Mouse (Mus musculus) midbrain, embryonic 12.5 days (tissue): ENCODE results near the gene H2afb3. TPM values are rescaled to one million over a fixed set of nuclear protein-coding genes. Genes with fewer than 3 reads are reported as not detected.
"Not testable (repeated sequence)": the region's sequence is repeated elsewhere in the genome, so short reads cannot be mapped to it uniquely, and the experiment has no call there.

Experiments used
- ATAC-seq: fragments of 200-750 bp; cut with Nextera tagmentation; 2 replicates; pipeline ENCODE4 v1.8.0; 2017; ENCODE audit warnings: low read depth, moderate TSS enrichment, moderate library complexity; ENCODE audit not compliant: low FRiP score
- H3K27ac ChIP-seq: fragments of 300-500 bp; sonication (generic); replicated peaks from 2 replicates; pipeline ENCODE4 v1.5.1; 2016; ENCODE audit warnings: mild to moderate bottlenecking
- H3K27me3 ChIP-seq: fragments of 300-500 bp; sonication (generic); 2 replicates; pipeline ENCODE4 v1.6.1; 2016; ENCODE audit warnings: mild to moderate bottlenecking
- H3K36me3 ChIP-seq: fragments of 300-500 bp; sonication (generic); 2 replicates; pipeline ENCODE4 v1.6.1; 2016
- H3K4me1 ChIP-seq: fragments of 300-500 bp; sonication (generic); 2 replicates; pipeline ENCODE4 v1.6.1; 2016
- H3K4me2 ChIP-seq: fragments of 300-500 bp; sonication (generic); replicated peaks from 2 replicates; pipeline ENCODE4 v1.6.1; 2016; ENCODE audit warnings: mild to moderate bottlenecking, moderate library complexity
- H3K4me3 ChIP-seq: fragments of 300-500 bp; sonication (generic); 2 replicates; pipeline ENCODE4 v1.5.1; 2016; ENCODE audit warnings: mild to moderate bottlenecking
- H3K9ac ChIP-seq: fragments of 300-500 bp; sonication (generic); replicated peaks from 2 replicates; pipeline ENCODE4 v1.6.1; 2016; ENCODE audit warnings: mild to moderate bottlenecking, moderate library complexity
- H3K9me3 ChIP-seq: fragments of 300-500 bp; sonication (generic); 2 replicates; pipeline ENCODE4 v1.6.1; 2016; ENCODE audit warnings: mild to moderate bottlenecking
- WGBS: fragments of 180-500 bp; shearing (Covaris S2); methylation state at CpG from one replicate; pipeline ENCODE4 v1.1.7; 2016; 5-methylcytosine and 5-hydroxymethylcytosine counted together
- polyA plus RNA-seq: library from polyadenylated mRNA; unstranded; fragments of >200 nt; fragmentation: Nextera tagmentation; extraction: Ambion mirVana; gene quantifications from 2 replicates; pipeline ENCODE4 v1.2.1, GENCODE M21; 2016

The H2afb3 gene
- polyA plus RNA-seq: not detected in 2 replicates

DNA sequence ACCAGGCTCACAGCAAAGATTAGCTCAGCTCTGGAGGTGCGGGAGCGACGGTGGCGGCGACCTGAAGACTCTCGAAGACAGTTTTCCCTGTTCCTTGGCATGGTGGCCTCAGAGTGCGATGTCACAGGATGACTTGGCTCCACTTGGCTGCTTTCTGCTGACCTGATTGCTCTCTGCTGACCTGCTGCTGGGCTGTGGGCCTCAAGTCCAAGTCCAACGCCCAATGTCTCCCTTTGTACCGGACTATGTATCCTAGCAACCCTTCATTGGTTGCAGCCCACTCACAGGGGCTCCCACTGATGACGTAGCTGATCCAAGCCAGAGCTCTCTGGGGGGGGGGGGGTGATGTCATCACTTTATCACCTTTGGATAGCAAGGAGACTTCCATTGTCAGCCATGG, at the start of gene H2afb3:
TSS of gene H2afb3 (minus strand) at position 101 of the 400 bp plus-strand sequence.
- H3K9me3 ChIP-seq, H3K27ac ChIP-seq, H3K9ac ChIP-seq, H3K36me3 ChIP-seq, H3K4me2 ChIP-seq, H3K27me3 ChIP-seq, ATAC-seq, H3K4me1 ChIP-seq, H3K4me3 ChIP-seq: not testable (repeated sequence)
- WGBS: 87% methylated on average over 7 of the region's 10 CpGs

DNA sequence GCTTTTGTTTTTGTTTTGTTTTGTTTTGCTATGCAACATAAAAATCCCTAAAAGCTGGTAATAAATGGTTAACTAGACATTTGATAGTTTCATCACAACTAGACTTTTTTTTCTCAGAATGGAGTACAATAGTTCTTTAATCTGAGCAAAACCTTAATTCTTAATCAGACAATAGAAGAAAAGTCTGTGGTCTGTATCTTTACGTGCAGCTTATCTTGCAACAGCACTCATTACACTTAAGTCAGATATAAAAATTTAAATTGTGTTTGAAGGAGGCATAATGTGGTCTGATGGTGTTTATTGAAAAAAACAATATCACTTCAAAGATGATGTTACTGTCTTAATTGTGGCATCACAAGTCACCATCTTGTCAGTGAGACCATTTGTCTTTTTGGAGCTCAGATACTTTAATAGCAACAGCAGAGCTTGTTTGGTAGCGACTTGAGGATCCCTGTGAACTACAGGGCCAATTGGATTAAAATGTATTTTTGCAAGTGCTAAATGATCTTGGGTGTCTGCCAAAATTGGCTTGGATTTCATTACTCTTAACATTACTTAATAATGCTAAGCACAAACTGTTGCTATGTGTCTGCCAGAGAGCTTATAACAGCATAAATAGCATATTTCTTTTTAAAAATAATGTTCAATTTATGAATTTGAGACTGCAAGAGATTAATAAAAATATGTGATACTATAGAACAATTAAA, 11.3 kb downstream of the H2afb3 start:
- Histone ChIP-seq H3K4me1 (no peaks in the 10 kb centered on the region), H3K4me2 (no peak overlapping the region), H3K9ac (no peak overlapping the region), H3K4me3 (no peak overlapping the region), H3K9me3 (no peaks in the 10 kb centered on the region), H3K36me3 (no peaks in the 10 kb centered on the region), H3K27me3 (no peaks in the 10 kb centered on the region), H3K27ac (no peak overlapping the region)
- no peak for ATAC-seq
- WGBS: 57% methylated on average over 2 of the region's 2 CpGs

- peak overlapping the region; percentile 50 for H3K4me3 ChIP-seq
- H3K36me3 ChIP-seq: no peaks in the 10 kb centered on the region
- H3K27ac ChIP-seq: 0 out of 2 replicates have a peak overlapping the region, but pooled peaks have one; percentile 35
- no peaks in the 10 kb centered on the region for H3K9me3 ChIP-seq
- peak overlapping the region; percentile 71 for H3K4me2 ChIP-seq
- no peaks in the 10 kb centered on the region for H3K4me1 ChIP-seq
- ATAC-seq: peak; percentile 84
- WGBS: 8% methylated on average over 33 of the region's 46 CpGs
- H3K27me3 ChIP-seq: no peaks in the 10 kb centered on the region
- H3K9ac ChIP-seq: peak overlapping the region; percentile 52
Observed at GRCm38 (mm10) chrX:120292832-120293750, 19.8 kb downstream of the H2afb3 start.

GRCm38 (mm10) chrX:120291696-120292095, 21.2 kb downstream of the H2afb3 start:
- Histone ChIP-seq H3K4me3 (peak overlapping the region; percentile 50), H3K9me3 (no peaks in the 10 kb centered on the region), H3K27ac (no peak overlapping the region), H3K27me3 (no peaks in the 10 kb centered on the region), H3K4me2 (peak overlapping the region; percentile 71), H3K4me1 (no peaks in the 10 kb centered on the region), H3K36me3 (no peaks in the 10 kb centered on the region), H3K9ac (no peak overlapping the region)
- WGBS: 14% methylated on average over 13 of the region's 13 CpGs
- no peak for ATAC-seq

DNA sequence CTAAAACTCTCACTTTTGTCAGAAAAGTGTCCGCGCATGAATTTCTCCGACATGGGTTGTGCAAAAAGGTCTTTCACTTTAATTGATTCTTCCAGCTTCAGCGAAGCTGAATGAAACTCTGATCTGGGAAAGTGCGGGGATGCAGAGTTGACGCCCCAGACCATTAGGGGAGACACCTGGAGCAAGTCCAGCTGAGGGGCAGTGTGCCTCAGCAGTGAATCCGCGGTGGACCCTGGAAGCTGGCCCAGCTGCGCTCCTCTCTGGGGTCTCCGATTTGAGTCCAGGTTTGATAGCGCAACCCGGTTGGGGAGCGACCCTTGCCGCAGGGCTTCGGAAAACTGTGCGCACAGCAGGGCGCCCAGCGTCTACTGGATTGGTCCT, 22.0 kb downstream of the H2afb3 start:
- Histone ChIP-seq H3K9ac (0 out of 2 replicates have a peak overlapping the region, but pooled peaks have one; percentile 31), H3K27ac (no peak overlapping the region), H3K27me3 (no peaks in the 10 kb centered on the region), H3K4me1 (no peaks in the 10 kb centered on the region), H3K9me3 (no peaks in the 10 kb centered on the region), H3K4me2 (peak overlapping the region; percentile 71), H3K36me3 (no peaks in the 10 kb centered on the region), H3K4me3 (peak overlapping the region; percentile 50)
- ATAC-seq: no peak
- WGBS: 8% methylated on average over 18 of the region's 18 CpGs

- no peaks in the 10 kb centered on the region for H3K27me3 ChIP-seq
- peak within 1 kb of the TSS; percentile 50 for H3K4me3 ChIP-seq
- peak within 1 kb of the TSS; percentile 35; the same call in 1 of the 2 replicates for H3K27ac ChIP-seq
- 16% methylated on average over 37 of the region's 40 CpGs for WGBS
- H3K9me3 ChIP-seq: no peaks in the 10 kb centered on the region
- H3K4me1 ChIP-seq: no peaks in the 10 kb centered on the region
- peak; percentile 76 for ATAC-seq
- peak within 1 kb of the TSS; percentile 71 for H3K4me2 ChIP-seq
- peak within 1 kb of the TSS; percentile 39; the same call in 1 of the 2 replicates for H3K9ac ChIP-seq
- no peaks in the 10 kb centered on the region for H3K36me3 ChIP-seq
Observed at GRCm38 (mm10) chrX:120290011-120290899, 22.6 kb downstream of the H2afb3 start, which contains the start of gene Pcdh11x. TSS of gene Pcdh11x (plus strand) at chrX:120290259.

DNA sequence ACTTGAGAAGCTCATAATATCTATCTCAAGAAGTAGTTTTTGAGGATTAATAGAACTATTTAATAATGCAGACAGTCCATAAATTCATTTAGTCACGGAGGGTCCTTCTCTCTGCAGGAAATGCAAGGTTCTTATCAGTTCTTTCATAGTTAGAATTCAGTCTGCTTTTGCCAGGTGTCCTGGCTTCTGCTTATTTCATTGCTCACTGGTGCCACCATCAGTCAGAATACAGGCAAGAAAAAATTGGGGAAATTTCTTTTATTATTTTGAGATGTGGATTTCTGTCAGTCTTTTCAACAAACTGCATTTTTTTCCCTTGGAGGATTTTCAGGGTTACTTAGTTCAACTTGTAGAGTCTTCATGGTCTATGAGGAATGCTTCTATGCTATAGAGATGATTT, 25.4 kb downstream of the H2afb3 start:
- H3K27ac ChIP-seq: no peak overlapping the region
- H3K9me3 ChIP-seq: no peaks in the 10 kb centered on the region
- H3K9ac ChIP-seq: no peak overlapping the region
- WGBS: 12% methylated on average over 1 of the region's 1 CpGs
- no peaks in the 10 kb centered on the region for H3K36me3 ChIP-seq
- no peak for ATAC-seq
- no peaks in the 10 kb centered on the region for H3K4me1 ChIP-seq
- H3K27me3 ChIP-seq: no peaks in the 10 kb centered on the region
- H3K4me2 ChIP-seq: no peak overlapping the region
- no peak overlapping the region for H3K4me3 ChIP-seq

DNA sequence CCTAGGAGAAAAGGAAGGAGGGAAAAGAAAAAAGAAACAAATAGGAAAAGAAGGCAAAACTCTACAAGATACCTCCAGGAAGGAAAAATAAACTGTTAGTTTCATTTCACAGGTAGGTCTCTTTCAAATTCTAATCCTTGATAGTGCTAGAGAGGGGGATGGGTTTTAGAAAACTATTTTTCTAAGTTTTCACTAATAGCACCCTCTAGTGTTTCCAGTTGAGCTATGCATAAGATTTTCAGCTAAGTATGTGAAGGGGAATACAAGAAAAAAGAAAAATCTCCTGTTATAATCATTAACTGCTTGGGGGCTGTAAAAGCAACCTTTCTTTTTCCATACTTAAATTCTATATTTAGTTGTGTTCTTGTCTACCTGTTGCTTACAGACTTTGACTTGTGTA, 27.4 kb downstream of the H2afb3 start:
- no peak for ATAC-seq
- no peaks in the 10 kb centered on the region for H3K36me3 ChIP-seq
- no peak overlapping the region for H3K27ac ChIP-seq
- no peaks in the 10 kb centered on the region for H3K4me1 ChIP-seq
- H3K27me3 ChIP-seq: no peaks in the 10 kb centered on the region
- no peak overlapping the region for H3K4me2 ChIP-seq
- H3K4me3 ChIP-seq: no peak overlapping the region
- H3K9ac ChIP-seq: no peak overlapping the region
- no peaks in the 10 kb centered on the region for H3K9me3 ChIP-seq

Other genes with a start within 250 kb of the H2afb3 start
- 8.3 and 9.5 TPM in 2 replicates for gene Pcdh11x, start 22.8 kb downstream of the H2afb3 start, polyA plus RNA-seq